Mouse (Mus musculus): ENCODE results near the gene Prdm4. TPM values are rescaled to one million over a fixed set of nuclear protein-coding genes. Genes with fewer than 3 reads are reported as not detected.

Prdm4 gene
- 13.8 and 14.1 TPM in 2 replicates for polyA plus RNA-seq (2015; fragmentation: Nextera tagmentation; extraction: Ambion mirVana)

- H3K27me3 ChIP-seq, result no peaks in the 10 kb centered on the region; the same call in 1 of the 2 replicates
- H3K27ac ChIP-seq, result peak within 1 kb of the TSS; percentile 88
- WGBS, result under 1% methylated on average over 89 of the region's 90 CpGs
- peaks cover 25% of the 10 kb centered on the region for H3K36me3 ChIP-seq
- peak within 1 kb of the TSS; percentile 96 for H3K4me3 ChIP-seq
- H3K4me1 ChIP-seq, result peaks cover 14% of the 10 kb centered on the region
- H3K4me2 ChIP-seq, result peak within 1 kb of the TSS; percentile 83
- peak; percentile 100 for ATAC-seq (ENCODE audit: borderline replicate concordance, extremely low read depth, low FRiP score, low TSS enrichment)
- H3K9me3 ChIP-seq, result no peaks in the 10 kb centered on the region
- peak within 1 kb of the TSS; percentile 81 for H3K9ac ChIP-seq
These were observed at the start of gene Prdm4 for GRCm38 (mm10) chr10:85916498-85917309. TSS of gene Prdm4 (minus strand) at chr10:85917142.

- WGBS, result 51% methylated on average over 2 of the region's 2 CpGs
- no peak overlapping the region for H3K9ac ChIP-seq
- no peaks in the 10 kb centered on the region; the same call in 1 of the 2 replicates for H3K27me3 ChIP-seq
- no peak overlapping the region for H3K4me3 ChIP-seq
- H3K9me3 ChIP-seq, result no peaks in the 10 kb centered on the region
- no peak overlapping the region for H3K27ac ChIP-seq
- no peak overlapping the region for H3K4me2 ChIP-seq
- H3K36me3 ChIP-seq, result no peaks in the 10 kb centered on the region
- no peaks in the 10 kb centered on the region for H3K4me1 ChIP-seq
- no peak for ATAC-seq (ENCODE audit: borderline replicate concordance, extremely low read depth, low FRiP score, low TSS enrichment)
These were observed 49.5 kb upstream of the Prdm4 start for GRCm38 (mm10) chr10:85966476-85966875.

GRCm38 (mm10) chr10:85964316-85964715, 47.4 kb upstream of the Prdm4 start:
- no peaks in the 10 kb centered on the region for H3K4me1 ChIP-seq
- no peak for ATAC-seq (ENCODE audit: borderline replicate concordance, extremely low read depth, low FRiP score, low TSS enrichment)
- H3K9ac ChIP-seq, result no peak overlapping the region
- WGBS, result 85% methylated on average over 7 of the region's 7 CpGs
- no peaks in the 10 kb centered on the region for H3K36me3 ChIP-seq
- H3K4me3 ChIP-seq, result no peak overlapping the region
- no peaks in the 10 kb centered on the region; the same call in 1 of the 2 replicates for H3K27me3 ChIP-seq
- H3K4me2 ChIP-seq, result no peak overlapping the region
- H3K27ac ChIP-seq, result no peak overlapping the region
- H3K9me3 ChIP-seq, result no peaks in the 10 kb centered on the region

- 44% methylated on average over 9 of the region's 9 CpGs for WGBS
- no peaks in the 10 kb centered on the region for H3K36me3 ChIP-seq
- H3K4me3 ChIP-seq, result no peak overlapping the region
- no peak overlapping the region for H3K9ac ChIP-seq
- H3K4me2 ChIP-seq, result no peak overlapping the region
- no peak for ATAC-seq (ENCODE audit: borderline replicate concordance, extremely low read depth, low FRiP score, low TSS enrichment)
- no peaks in the 10 kb centered on the region; the same call in 1 of the 2 replicates for H3K27me3 ChIP-seq
- no peaks in the 10 kb centered on the region for H3K4me1 ChIP-seq
- no peak overlapping the region for H3K27ac ChIP-seq
- no peaks in the 10 kb centered on the region for H3K9me3 ChIP-seq
These were observed 46.0 kb upstream of the Prdm4 start for GRCm38 (mm10) chr10:85962897-85963296.

- Histone ChIP-seq H3K4me3 (peak within 1 kb of the TSS; percentile 77), H3K9me3 (no peaks in the 10 kb centered on the region), H3K27me3 (no peaks in the 10 kb centered on the region), H3K4me1 (peaks cover 24% of the 10 kb centered on the region), H3K27ac (peak within 1 kb of the TSS; percentile 60), H3K4me2 (peak within 1 kb of the TSS; percentile 78), H3K9ac (peak within 1 kb of the TSS; percentile 82), H3K36me3 (peaks cover 17% of the 10 kb centered on the region)
- ATAC-seq (ENCODE audit: borderline replicate concordance, extremely low read depth, low FRiP score, low TSS enrichment), result peak; percentile 87
- under 1% methylated on average over 38 of the region's 38 CpGs for WGBS
These were observed 40.6 kb upstream of the Prdm4 start, which contains the start of gene Rtcb for GRCm38 (mm10) chr10:85957464-85957950. TSS of gene Rtcb (minus strand) at chr10:85957823.

- WGBS, result 2% methylated on average over 20 of the region's 20 CpGs
- Histone ChIP-seq H3K4me2 (peak overlapping the region; percentile 78), H3K4me1 (peaks cover 24% of the 10 kb centered on the region), H3K9ac (peak overlapping the region; percentile 82), H3K9me3 (no peaks in the 10 kb centered on the region), H3K36me3 (peaks cover 22% of the 10 kb centered on the region), H3K4me3 (peak overlapping the region; percentile 77), H3K27ac (peak overlapping the region; percentile 60), H3K27me3 (no peaks in the 10 kb centered on the region)
- ATAC-seq (ENCODE audit: borderline replicate concordance, extremely low read depth, low FRiP score, low TSS enrichment), result no peak
These were observed 40.0 kb upstream of the Prdm4 start for GRCm38 (mm10) chr10:85956871-85957419.

- Histone ChIP-seq H3K27me3 (no peaks in the 10 kb centered on the region), H3K36me3 (peaks cover 45% of the 10 kb centered on the region), H3K4me2 (no peak overlapping the region), H3K9ac (no peak overlapping the region), H3K4me3 (no peak overlapping the region), H3K9me3 (no peaks in the 10 kb centered on the region), H3K4me1 (peaks cover 24% of the 10 kb centered on the region), H3K27ac (peak overlapping the region; percentile 69)
- ATAC-seq (ENCODE audit: borderline replicate concordance, extremely low read depth, low FRiP score, low TSS enrichment), result 0 out of 2 replicates have a peak, but pooled peaks have one; percentile 33
- WGBS, result 57% methylated on average over 2 of the region's 2 CpGs
These were observed 37.5 kb upstream of the Prdm4 start for GRCm38 (mm10) chr10:85954429-85954828.

GRCm38 (mm10) chr10:85953401-85953800, 36.5 kb upstream of the Prdm4 start:
- Histone ChIP-seq H3K9ac (no peak overlapping the region), H3K4me3 (no peak overlapping the region), H3K4me1 (peaks cover 24% of the 10 kb centered on the region), H3K9me3 (no peaks in the 10 kb centered on the region), H3K36me3 (peaks cover 55% of the 10 kb centered on the region), H3K27me3 (no peaks in the 10 kb centered on the region), H3K27ac (no peak overlapping the region), H3K4me2 (no peak overlapping the region)
- no peak for ATAC-seq (ENCODE audit: borderline replicate concordance, extremely low read depth, low FRiP score, low TSS enrichment)
- WGBS, result 64% methylated on average over 3 of the region's 3 CpGs

- Histone ChIP-seq H3K4me2 (no peak overlapping the region), H3K27ac (no peak overlapping the region), H3K9me3 (no peaks in the 10 kb centered on the region), H3K4me1 (peaks cover 24% of the 10 kb centered on the region), H3K9ac (no peak overlapping the region), H3K27me3 (no peaks in the 10 kb centered on the region), H3K4me3 (no peak overlapping the region), H3K36me3 (peaks cover 64% of the 10 kb centered on the region)
- no peak for ATAC-seq (ENCODE audit: borderline replicate concordance, extremely low read depth, low FRiP score, low TSS enrichment)
- WGBS, result 85% methylated on average over 6 of the region's 6 CpGs
These were observed 35.0 kb upstream of the Prdm4 start for GRCm38 (mm10) chr10:85951765-85952443.

- Histone ChIP-seq H3K27me3 (no peaks in the 10 kb centered on the region), H3K4me1 (peaks cover 2% of the 10 kb centered on the region; the same call in 1 of the 2 replicates), H3K4me2 (no peak overlapping the region), H3K36me3 (peaks cover 85% of the 10 kb centered on the region), H3K9me3 (no peaks in the 10 kb centered on the region), H3K4me3 (no peak overlapping the region), H3K9ac (no peak overlapping the region), H3K27ac (no peak overlapping the region)
- 94% methylated on average over 8 of the region's 8 CpGs for WGBS
- no peak for ATAC-seq (ENCODE audit: borderline replicate concordance, extremely low read depth, low FRiP score, low TSS enrichment)
These were observed 31.7 kb upstream of the Prdm4 start for GRCm38 (mm10) chr10:85948483-85949196.

- H3K4me2 ChIP-seq, result no peak overlapping the region
- H3K9ac ChIP-seq, result no peak overlapping the region
- no peak for ATAC-seq (ENCODE audit: borderline replicate concordance, extremely low read depth, low FRiP score, low TSS enrichment)
- H3K4me1 ChIP-seq, result no peaks in the 10 kb centered on the region
- H3K9me3 ChIP-seq, result no peaks in the 10 kb centered on the region
- no peak overlapping the region for H3K4me3 ChIP-seq
- H3K27ac ChIP-seq, result no peak overlapping the region
- peaks cover 54% of the 10 kb centered on the region for H3K36me3 ChIP-seq
- no peaks in the 10 kb centered on the region for H3K27me3 ChIP-seq
- 95% methylated on average over 6 of the region's 6 CpGs for WGBS
These were observed 19.5 kb upstream of the Prdm4 start for GRCm38 (mm10) chr10:85936280-85936965.
